Mouse (Mus musculus) kidney, adult 2 months (tissue): Measurements from ENCODE around the gene Ltb. TPM values are rescaled to one million over a fixed set of nuclear protein-coding genes. Genes with fewer than 3 reads are reported as not detected.
A peak's percentile ranks its signal among the peaks of the same experiment; 100 is the strongest.

Experiments
- DNase-seq: peaks from one replicate; pipeline ENCODE4 v3.0.0; 2021
- H3K27ac ChIP-seq: fragments of 200-500 bp; 2 replicates; pipeline ENCODE4 v1.5.1; 2012; ENCODE audit warnings: low read depth, low read length, control low read depth, inconsistent platforms; ENCODE audit not compliant: insufficient read depth
- H3K27me3 ChIP-seq: fragments of 200-500 bp; replicated peaks from 2 replicates; pipeline ENCODE4 v1.6.1; 2012; ENCODE audit warnings: mild to moderate bottlenecking, moderate library complexity, low read length, inconsistent platforms; ENCODE audit not compliant: control insufficient read depth, insufficient read depth
- H3K36me3 ChIP-seq: fragments of 200-500 bp; 2 replicates; pipeline ENCODE4 v1.6.1; 2012; ENCODE audit warnings: mild to moderate bottlenecking, moderate library complexity, low read length, inconsistent platforms; ENCODE audit not compliant: control insufficient read depth, insufficient read depth
- H3K4me1 ChIP-seq: fragments of 200-500 bp; 2 replicates; pipeline ENCODE4 v1.6.1; 2011; ENCODE audit warnings: low read length; ENCODE audit not compliant: control insufficient read depth, insufficient read depth
- H3K4me3 ChIP-seq: fragments of 200-500 bp; 2 replicates; pipeline ENCODE4 v1.5.1; 2011; ENCODE audit warnings: mild to moderate bottlenecking, low read depth, low read length, control low read depth; ENCODE audit not compliant: insufficient read depth
- CTCF ChIP-seq: fragments of 200-500 bp; conservative IDR thresholded peaks from 2 replicates; pipeline ENCODE4 v1.5.1; 2011; ENCODE audit warnings: low read depth, mild to moderate bottlenecking, control low read depth, low read length, moderate library complexity, mixed read lengths; ENCODE audit not compliant: insufficient read depth, insufficient read length
- POLR2A ChIP-seq: fragments of 200-500 bp; IDR thresholded peaks from one replicate; pipeline ENCODE4 v1.6.1; 2011; ENCODE audit warnings: low read depth, low read length, control low read depth
- WGBS: fragments of 180-500 bp; shearing (Covaris S2); methylation state at CpG from one replicate; pipeline ENCODE4 v1.1.7; 2018; 5-methylcytosine and 5-hydroxymethylcytosine counted together
- polyA plus RNA-seq: library from polyadenylated mRNA; depleted of rRNA; stranded (reverse); fragments of >200 nt; gene quantifications from 2 replicates; pipeline ENCODE4 v1.2.3, GENCODE M21; 2012

Ltb gene
- polyA plus RNA-seq, 1 experiment: 20.9 TPM

- TF ChIP-seq POLR2A (no peak), CTCF (no peak)
- H3K36me3 ChIP-seq: no peaks in the 10 kb centered on the region
- WGBS: 38% methylated on average over 9 of the region's 9 CpGs
- H3K4me1 ChIP-seq: no peaks in the 10 kb centered on the region
- H3K27me3 ChIP-seq: no peaks in the 10 kb centered on the region
- no peak for DNase-seq
- H3K27ac ChIP-seq: no peak overlapping the region
- H3K4me3 ChIP-seq: peak overlapping the region; percentile 54; the same call in 1 of the 2 replicates
Measured at GRCm38 (mm10) chr17:35196321-35196641, 2.0 kb downstream of the Ltb start.

GRCm38 (mm10) chr17:35197126-35197525 is 2.9 kb downstream of the Ltb start:
- H3K4me3 ChIP-seq: no peak overlapping the region
- WGBS: 58% methylated on average over 6 of the region's 6 CpGs
- no peaks in the 10 kb centered on the region for H3K27me3 ChIP-seq
- no peaks in the 10 kb centered on the region for H3K36me3 ChIP-seq
- no peak for TF ChIP-seq CTCF
- no peak for TF ChIP-seq POLR2A
- DNase-seq: no peak
- no peak overlapping the region for H3K27ac ChIP-seq
- no peaks in the 10 kb centered on the region for H3K4me1 ChIP-seq

GRCm38 (mm10) chr17:35198029-35198428 is 3.8 kb downstream of the Ltb start:
- Histone ChIP-seq H3K27me3 (no peaks in the 10 kb centered on the region), H3K4me3 (no peak overlapping the region), H3K27ac (no peak overlapping the region), H3K36me3 (no peaks in the 10 kb centered on the region), H3K4me1 (no peaks in the 10 kb centered on the region)
- WGBS: 81% methylated on average over 7 of the region's 7 CpGs
- no peak for DNase-seq
- TF ChIP-seq POLR2A: no peak
- TF ChIP-seq CTCF: no peak

- Histone ChIP-seq H3K4me1 (no peaks in the 10 kb centered on the region), H3K27ac (no peak overlapping the region)
- TF ChIP-seq CTCF: no peak
- no peak for TF ChIP-seq POLR2A
Measured at GRCm38 (mm10) chr17:35198946-35199345, 4.7 kb downstream of the Ltb start.

DNA sequence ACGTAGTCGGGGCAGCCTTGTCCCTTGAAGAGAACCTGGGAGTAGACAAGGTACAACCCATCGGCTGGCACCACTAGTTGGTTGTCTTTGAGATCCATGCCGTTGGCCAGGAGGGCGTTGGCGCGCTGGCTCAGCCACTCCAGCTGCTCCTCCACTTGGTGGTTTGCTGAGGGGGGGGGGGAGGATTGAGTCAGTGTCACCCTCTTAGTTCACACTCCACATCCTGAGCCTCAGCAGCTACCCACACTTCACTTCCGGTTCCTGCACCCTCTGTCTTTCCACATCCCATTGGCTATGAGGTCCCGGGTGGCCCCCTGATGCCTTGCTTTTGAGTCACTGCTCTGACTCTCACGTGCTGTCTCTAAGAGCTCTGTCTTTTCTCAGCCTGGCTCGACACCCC is 6.2 kb downstream of the Ltb start:
- DNase-seq: peak; percentile 18

More at GRCm38 (mm10) chr17:35198946-35199345, 4.7 kb downstream of the Ltb start:
- 49% methylated on average over 8 of the region's 8 CpGs for WGBS
- Histone ChIP-seq H3K36me3 (no peaks in the 10 kb centered on the region), H3K27me3 (no peaks in the 10 kb centered on the region), H3K4me3 (no peak overlapping the region)
- no peak for DNase-seq

DNA sequence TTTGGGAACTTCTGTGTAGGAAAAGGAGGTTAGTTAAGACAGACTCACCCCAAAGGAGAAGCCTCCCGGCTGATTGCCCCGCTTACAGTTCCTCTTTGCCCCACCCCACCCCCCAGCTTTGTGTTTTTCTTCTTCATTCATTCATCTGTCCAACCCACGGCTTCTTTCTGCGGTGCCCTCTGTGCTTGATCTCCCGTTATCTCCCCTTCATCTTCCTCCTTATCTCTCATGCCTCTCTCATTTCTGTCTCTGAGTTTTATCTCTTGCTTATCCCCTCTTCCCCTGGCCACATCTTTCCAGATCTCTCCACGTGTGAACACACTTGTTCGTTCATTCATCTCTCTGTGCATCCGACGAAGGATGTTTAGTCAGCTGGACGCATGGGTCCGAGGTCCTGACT is 6.9 kb downstream of the Ltb start:
- Histone ChIP-seq H3K27me3 (no peaks in the 10 kb centered on the region), H3K4me1 (no peaks in the 10 kb centered on the region), H3K36me3 (no peaks in the 10 kb centered on the region), H3K27ac (no peak overlapping the region), H3K4me3 (peak overlapping the region; percentile 11; the same call in 1 of the 2 replicates)
- DNase-seq: no peak
- 66% methylated on average over 11 of the region's 11 CpGs for WGBS
- TF ChIP-seq CTCF (no peak), POLR2A (no peak)

More for the DNA sequence above, 6.2 kb downstream of the Ltb start:
- no peaks in the 10 kb centered on the region for H3K36me3 ChIP-seq
- TF ChIP-seq CTCF (no peak), POLR2A (no peak)
- no peak overlapping the region for H3K27ac ChIP-seq
- H3K4me3 ChIP-seq: no peak overlapping the region
- no peaks in the 10 kb centered on the region for H3K4me1 ChIP-seq
- 84% methylated on average over 11 of the region's 11 CpGs for WGBS
- no peaks in the 10 kb centered on the region for H3K27me3 ChIP-seq

GRCm38 (mm10) chr17:35201787-35202186 is 7.5 kb downstream of the Ltb start, which contains the start of gene Tnf:
Gene Tnf (minus strand): TSS chr17:35202007.
- H3K27me3 ChIP-seq: no peaks in the 10 kb centered on the region
- H3K4me1 ChIP-seq: no peaks in the 10 kb centered on the region
- DNase-seq: peak; percentile 58

DNA sequence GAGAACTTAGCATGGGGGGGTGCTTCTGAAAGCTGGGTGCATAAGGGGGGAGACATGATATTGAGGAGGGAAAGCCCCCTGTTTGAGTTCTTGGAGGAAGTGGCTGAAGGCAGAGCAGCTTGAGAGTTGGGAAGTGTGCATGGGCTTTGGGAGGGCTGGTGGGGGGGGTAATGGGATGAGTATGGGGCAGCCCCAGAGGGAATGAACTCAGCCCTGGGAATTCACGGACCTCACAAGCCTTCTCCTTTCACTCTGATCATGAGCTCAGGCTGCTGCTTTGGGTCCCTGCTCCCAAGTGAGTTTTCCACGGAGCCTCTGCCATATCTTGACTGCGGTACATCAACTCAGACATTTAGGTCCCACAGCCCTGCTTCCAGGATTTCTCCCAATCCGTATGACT is 8.2 kb downstream of the Ltb start:
- Histone ChIP-seq H3K4me1 (no peaks in the 10 kb centered on the region), H3K27ac (no peak overlapping the region), H3K4me3 (no peak overlapping the region), H3K27me3 (no peaks in the 10 kb centered on the region), H3K36me3 (no peaks in the 10 kb centered on the region)
- TF ChIP-seq POLR2A (no peak), CTCF (no peak)
- no peak for DNase-seq
- WGBS: 72% methylated on average over 4 of the region's 4 CpGs

More at GRCm38 (mm10) chr17:35201787-35202186, 7.5 kb downstream of the Ltb start, which contains the start of gene Tnf:
- Histone ChIP-seq H3K36me3 (no peaks in the 10 kb centered on the region), H3K27ac (no peak within 1 kb of the TSS), H3K4me3 (peak within 1 kb of the TSS; percentile 11; the same call in 1 of the 2 replicates)
- TF ChIP-seq CTCF: no peak
- no peak for TF ChIP-seq POLR2A
- 25% methylated on average over 13 of the region's 13 CpGs for WGBS
